Mouse (Mus musculus) thymus, adult 2 months (tissue): Measurements from ENCODE around the gene Pigx.

Experiments
- CTCF ChIP-seq: fragments of 200-500 bp; IDR thresholded peaks from 2 replicates; pipeline ENCODE4 v1.5.1; 2012; ENCODE audit warnings: mild to moderate bottlenecking, control low read depth, low read length, moderate library complexity, borderline replicate concordance; ENCODE audit not compliant: control insufficient read depth, poor library complexity, insufficient read depth; ENCODE audit errors: extremely low read depth
- POLR2A ChIP-seq: fragments of 200-500 bp; IDR thresholded peaks from 2 replicates; pipeline ENCODE4 v1.6.1; 2012; ENCODE audit warnings: mild to moderate bottlenecking, low read length, control low read depth, moderate library complexity; ENCODE audit not compliant: control insufficient read depth, poor library complexity, insufficient read depth; ENCODE audit errors: extremely low read depth

GRCm38 (mm10) chr16:32066899-32067298 lies 32.6 kb downstream of the Pigx start:
- TF ChIP-seq CTCF, result no peak
- no peak for TF ChIP-seq POLR2A
